Mouse (Mus musculus) midbrain, embryonic 16.5 days (tissue): ENCODE results near the gene Tmem53. TPM values are rescaled to one million over a fixed set of nuclear protein-coding genes. Genes with fewer than 3 reads are reported as not detected.
"Not testable (repeated sequence)": the region's sequence is repeated elsewhere in the genome, so short reads cannot be mapped to it uniquely, and the experiment has no call there.

Experiments used
- ATAC-seq: fragments of 200-750 bp; cut with Nextera tagmentation; 2 replicates; pipeline ENCODE4 v1.8.0; 2017; ENCODE audit warnings: moderate TSS enrichment
- H3K27ac ChIP-seq: fragments of 300-500 bp; sonication (generic); 2 replicates; pipeline ENCODE4 v1.5.1; 2014; ENCODE audit warnings: mild to moderate bottlenecking, low read length, mixed read lengths
- H3K27me3 ChIP-seq: fragments of 300-500 bp; sonication (generic); 2 replicates; pipeline ENCODE4 v1.6.1; 2014; ENCODE audit warnings: low read depth, low read length, mixed read lengths; ENCODE audit not compliant: control insufficient read depth, insufficient read depth
- H3K36me3 ChIP-seq: fragments of 300-500 bp; sonication (generic); 2 replicates; pipeline ENCODE4 v1.6.1; 2014; ENCODE audit warnings: mild to moderate bottlenecking, low read length, moderate library complexity, mixed read lengths; ENCODE audit not compliant: control insufficient read depth, insufficient read depth
- H3K4me1 ChIP-seq: fragments of 300-500 bp; sonication (generic); 2 replicates; pipeline ENCODE4 v1.6.1; 2014; ENCODE audit warnings: mild to moderate bottlenecking, low read length, mixed read lengths; ENCODE audit not compliant: control insufficient read depth, insufficient read depth
- H3K4me2 ChIP-seq: fragments of 300-500 bp; sonication (generic); 2 replicates; pipeline ENCODE4 v1.6.1; 2014; ENCODE audit warnings: mild to moderate bottlenecking, low read length, mixed read lengths
- H3K4me3 ChIP-seq: fragments of 300-500 bp; sonication (generic); 2 replicates; pipeline ENCODE4 v1.5.1; 2014; ENCODE audit warnings: low read depth, mild to moderate bottlenecking, low read length, moderate library complexity, mixed read lengths
- H3K9ac ChIP-seq: fragments of 300-500 bp; sonication (generic); 2 replicates; pipeline ENCODE4 v1.6.1; 2014; ENCODE audit warnings: low read depth, low read length, mixed read lengths
- H3K9me3 ChIP-seq: fragments of 300-500 bp; sonication (generic); replicated peaks from 2 replicates; pipeline ENCODE4 v1.6.1; 2014; ENCODE audit warnings: mild to moderate bottlenecking, low read length, mixed read lengths; ENCODE audit not compliant: control insufficient read depth, poor library complexity, severe bottlenecking
- WGBS: fragments of 180-500 bp; shearing (Covaris S2); extraction: QIAGEN DNeasy Blood & Tissue Kit; methylation state at CpG from one replicate; pipeline ENCODE4 v1.1.7; 2014; 5-methylcytosine and 5-hydroxymethylcytosine counted together
- polyA plus RNA-seq: library from polyadenylated mRNA; unstranded; fragments of >200 nt; fragmentation: Nextera tagmentation; extraction: Ambion mirVana; gene quantifications from 2 replicates; pipeline ENCODE4 v1.2.1, GENCODE M21; 2015

The Tmem53 gene
- polyA plus RNA-seq, 1 experiment from 2014 or later = 10.1 TPM

DNA sequence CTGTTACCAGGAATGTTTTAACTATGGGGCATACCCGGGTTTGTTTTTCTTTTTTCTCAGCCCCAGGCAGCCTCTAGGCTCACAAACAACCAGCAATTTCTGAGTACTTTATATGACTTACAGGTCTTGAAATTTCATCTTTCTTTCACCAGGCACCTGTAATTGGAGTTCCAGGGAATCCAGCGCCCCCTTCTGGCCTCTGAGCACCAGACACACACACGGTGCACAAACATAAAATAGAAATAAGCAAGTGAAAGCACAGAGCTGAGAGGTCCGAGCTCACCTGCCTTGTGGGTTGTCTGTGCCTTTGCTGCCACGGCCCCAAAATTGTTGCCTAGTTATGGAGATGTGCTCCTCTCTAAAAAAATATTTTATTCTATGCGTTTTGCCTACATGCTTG is 8.2 kb downstream of the Tmem53 start:
- not testable (repeated sequence) for H3K36me3 ChIP-seq, H3K27me3 ChIP-seq, H3K4me2 ChIP-seq, H3K4me1 ChIP-seq, H3K9me3 ChIP-seq, H3K4me3 ChIP-seq, H3K27ac ChIP-seq, H3K9ac ChIP-seq, ATAC-seq
- WGBS = 75% methylated on average over 6 of the region's 6 CpGs

DNA sequence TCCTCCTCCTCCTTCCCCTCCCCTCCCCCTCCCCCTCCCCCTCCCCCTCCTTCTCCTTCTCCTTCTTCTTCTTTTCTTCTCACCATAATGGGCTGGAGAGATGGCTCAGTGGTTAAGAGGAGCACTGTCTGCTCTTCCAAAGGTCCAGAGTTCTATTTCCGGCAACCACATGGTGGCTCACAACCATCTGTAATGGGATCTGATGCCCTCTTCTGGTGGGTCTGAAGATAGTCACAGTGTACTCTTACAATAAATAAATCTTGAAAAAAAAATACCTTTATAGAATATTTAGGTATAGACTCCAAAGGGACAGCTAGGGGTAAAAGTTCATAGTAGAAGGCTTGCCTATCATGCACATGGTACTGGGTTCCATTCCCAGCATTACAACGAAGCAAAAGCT is 9.5 kb downstream of the Tmem53 start:
- no peaks in the 10 kb centered on the region for H3K36me3 ChIP-seq
- H3K27me3 ChIP-seq = no peaks in the 10 kb centered on the region
- no peaks in the 10 kb centered on the region for H3K4me1 ChIP-seq
- no peak overlapping the region for H3K9ac ChIP-seq
- no peak overlapping the region for H3K27ac ChIP-seq
- no peaks in the 10 kb centered on the region for H3K9me3 ChIP-seq
- WGBS = 89% methylated on average over 2 of the region's 2 CpGs
- H3K4me2 ChIP-seq = no peak overlapping the region
- no peak overlapping the region for H3K4me3 ChIP-seq
- ATAC-seq = no peak

DNA sequence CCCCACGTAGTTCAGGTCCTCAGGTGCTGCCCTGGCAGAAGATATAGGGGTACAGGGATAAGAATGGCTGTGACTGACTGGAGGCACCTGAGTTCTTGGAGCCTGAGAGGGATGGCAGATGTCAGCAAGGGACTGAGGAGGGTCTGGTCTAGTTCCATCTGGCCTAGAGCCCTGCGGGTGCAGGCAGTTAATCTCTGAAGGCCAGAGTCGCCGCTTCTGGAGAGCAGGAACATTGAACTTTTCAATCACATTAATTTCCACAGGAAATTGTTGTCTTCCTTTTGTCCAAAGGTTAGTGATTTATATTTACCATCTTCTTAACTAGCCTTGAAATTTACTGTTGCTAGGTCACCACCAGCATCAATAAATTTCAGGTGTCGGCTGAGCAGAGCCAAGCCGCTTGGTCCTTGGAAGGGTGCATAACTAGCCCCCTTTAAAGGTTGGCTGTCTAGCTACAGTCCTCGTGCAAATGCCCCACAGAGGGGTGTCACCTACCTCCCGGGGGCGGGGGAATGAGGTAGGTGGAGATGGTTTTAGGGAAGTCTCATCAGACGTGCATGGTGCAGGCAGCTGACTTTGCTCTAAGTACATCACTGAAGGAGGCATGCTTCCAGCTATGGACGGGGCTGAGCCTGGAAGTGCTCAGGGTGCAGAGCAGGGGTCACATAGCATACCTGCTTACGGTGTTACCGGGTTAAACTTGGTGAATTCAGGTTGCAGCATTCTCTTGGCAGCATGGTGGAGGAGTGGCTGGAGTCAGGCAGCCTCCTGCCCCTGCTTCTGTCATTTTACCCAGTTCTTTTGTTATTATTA is 10.6 kb downstream of the Tmem53 start:
- WGBS = 76% methylated on average over 13 of the region's 13 CpGs
- no peaks in the 10 kb centered on the region for H3K27me3 ChIP-seq
- H3K4me2 ChIP-seq = no peak overlapping the region
- no peak overlapping the region for H3K27ac ChIP-seq
- no peak overlapping the region; the same call in 1 of the 2 replicates for H3K9ac ChIP-seq
- H3K4me1 ChIP-seq = no peaks in the 10 kb centered on the region
- H3K36me3 ChIP-seq = no peaks in the 10 kb centered on the region
- no peak for ATAC-seq
- no peak overlapping the region for H3K4me3 ChIP-seq
- no peaks in the 10 kb centered on the region for H3K9me3 ChIP-seq

DNA sequence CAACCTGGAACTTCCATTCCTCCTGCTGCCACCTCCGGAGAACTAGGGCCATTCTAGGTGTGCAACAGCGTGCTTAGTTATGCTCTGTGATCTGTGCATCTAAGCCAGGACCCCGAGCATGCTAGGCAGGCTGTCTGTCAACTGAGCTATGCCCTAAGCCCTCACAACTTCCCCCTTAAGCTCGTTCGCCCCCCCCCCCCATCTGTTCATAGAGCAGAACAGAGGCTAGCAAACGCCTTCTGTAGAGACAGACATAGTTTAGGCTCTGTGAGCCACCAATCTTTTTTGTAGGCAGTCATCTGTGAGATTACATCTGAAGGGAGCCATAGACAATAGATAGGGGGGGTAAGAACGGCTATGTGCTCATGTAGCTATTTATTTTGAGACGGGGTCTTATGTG is 11.2 kb downstream of the Tmem53 start:
- Histone ChIP-seq H3K27me3 (peaks cover 3% of the 10 kb centered on the region), H3K27ac (no peak overlapping the region), H3K4me3 (no peak overlapping the region), H3K9me3 (no peaks in the 10 kb centered on the region), H3K9ac (no peak overlapping the region), H3K36me3 (no peaks in the 10 kb centered on the region), H3K4me2 (no peak overlapping the region), H3K4me1 (no peaks in the 10 kb centered on the region)
- ATAC-seq = no peak
- 49% methylated on average over 8 of the region's 8 CpGs for WGBS

DNA sequence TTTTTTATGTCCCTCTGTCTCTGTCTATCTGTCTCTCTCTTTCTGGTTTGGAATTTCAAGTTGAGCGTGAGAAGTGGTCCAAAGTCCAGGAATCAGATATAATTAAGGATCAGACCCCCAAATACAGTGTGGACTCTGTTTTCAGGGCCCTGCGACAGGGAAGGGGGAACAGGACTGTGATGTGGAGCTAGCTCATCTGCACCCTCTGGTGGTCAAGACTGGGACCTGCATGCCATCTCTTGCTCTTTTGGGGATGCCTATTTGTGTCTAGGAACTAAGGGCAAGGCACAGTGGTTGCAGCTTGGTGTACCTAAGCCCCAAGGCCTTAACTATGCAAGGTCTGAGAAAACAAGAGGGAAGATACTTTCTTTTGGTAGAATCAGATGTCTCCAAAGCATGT is 15.5 kb downstream of the Tmem53 start:
- peaks cover 2% of the 10 kb centered on the region; the same call in 1 of the 2 replicates for H3K4me1 ChIP-seq
- H3K27me3 ChIP-seq = peaks cover 21% of the 10 kb centered on the region
- no peak for ATAC-seq
- H3K4me2 ChIP-seq = no peak overlapping the region
- no peak overlapping the region for H3K27ac ChIP-seq
- peaks cover 4% of the 10 kb centered on the region for H3K36me3 ChIP-seq
- no peak overlapping the region for H3K9ac ChIP-seq
- WGBS = 11% methylated on average over 2 of the region's 2 CpGs
- no peak overlapping the region for H3K4me3 ChIP-seq
- no peaks in the 10 kb centered on the region for H3K9me3 ChIP-seq

DNA sequence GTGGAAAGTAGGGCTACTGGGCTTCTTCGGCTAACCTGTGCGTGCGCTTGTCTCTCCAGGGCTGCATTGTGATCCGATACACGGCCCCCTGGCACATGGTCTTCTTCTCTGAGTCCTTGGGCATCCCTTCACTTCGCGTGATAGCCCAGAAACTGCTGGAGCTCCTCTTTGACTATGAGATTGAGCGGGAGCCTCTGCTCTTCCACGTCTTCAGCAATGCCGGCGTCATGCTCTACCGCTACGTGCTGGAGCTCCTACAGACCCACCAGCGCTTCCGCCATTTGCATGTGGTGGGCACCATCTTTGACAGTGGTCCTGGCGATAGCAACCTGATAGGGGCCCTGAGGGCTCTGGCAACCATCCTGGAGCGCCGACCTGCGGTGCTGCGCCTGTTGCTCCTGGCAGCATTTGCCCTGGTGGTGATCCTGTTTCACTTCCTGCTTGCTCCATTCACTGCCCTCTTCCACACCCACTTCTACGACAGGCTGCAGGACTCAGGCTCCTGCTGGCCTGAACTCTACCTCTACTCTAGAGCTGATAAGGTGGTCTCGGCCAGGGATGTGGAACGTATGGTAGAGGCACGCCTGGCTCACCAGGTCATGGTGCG is 16.2 kb downstream of the Tmem53 start:
- Histone ChIP-seq H3K27me3 (peaks cover 21% of the 10 kb centered on the region), H3K9me3 (no peaks in the 10 kb centered on the region), H3K27ac (no peak overlapping the region), H3K4me3 (no peak overlapping the region), H3K36me3 (peaks cover 4% of the 10 kb centered on the region), H3K4me2 (no peak overlapping the region), H3K9ac (no peak overlapping the region), H3K4me1 (peaks cover 4% of the 10 kb centered on the region; the same call in 1 of the 2 replicates)
- 88% methylated on average over 25 of the region's 25 CpGs for WGBS
- no peak for ATAC-seq

DNA sequence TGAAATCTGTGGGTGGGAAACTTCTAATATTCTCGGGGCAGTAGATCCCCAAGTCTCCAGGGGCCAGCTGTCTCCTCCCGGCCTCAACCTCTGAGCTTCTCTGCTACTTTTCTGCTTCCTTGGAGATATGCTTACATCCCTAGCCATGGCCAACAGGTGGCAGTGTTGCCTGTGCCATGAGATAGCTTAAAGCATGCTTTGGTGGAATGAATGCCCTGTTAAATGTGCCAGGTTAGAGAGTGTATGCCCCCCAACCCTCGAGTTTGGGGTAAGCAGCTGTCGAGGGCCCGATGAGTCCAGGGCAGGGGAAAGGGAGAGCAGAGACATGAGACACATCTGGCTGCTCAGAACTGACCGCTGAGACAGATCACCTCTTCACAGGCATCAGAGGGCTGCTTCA is 18.5 kb downstream of the Tmem53 start:
- peak; percentile 43 for ATAC-seq
- Histone ChIP-seq H3K27me3 (peaks cover 21% of the 10 kb centered on the region), H3K36me3 (peaks cover 15% of the 10 kb centered on the region), H3K9ac (no peak overlapping the region), H3K4me3 (no peak overlapping the region), H3K4me1 (peaks cover 4% of the 10 kb centered on the region; the same call in 1 of the 2 replicates), H3K27ac (no peak overlapping the region), H3K9me3 (peaks cover 4% of the 10 kb centered on the region; the same call in 1 of the 2 replicates), H3K4me2 (no peak overlapping the region)
- 13% methylated on average over 6 of the region's 6 CpGs for WGBS

DNA sequence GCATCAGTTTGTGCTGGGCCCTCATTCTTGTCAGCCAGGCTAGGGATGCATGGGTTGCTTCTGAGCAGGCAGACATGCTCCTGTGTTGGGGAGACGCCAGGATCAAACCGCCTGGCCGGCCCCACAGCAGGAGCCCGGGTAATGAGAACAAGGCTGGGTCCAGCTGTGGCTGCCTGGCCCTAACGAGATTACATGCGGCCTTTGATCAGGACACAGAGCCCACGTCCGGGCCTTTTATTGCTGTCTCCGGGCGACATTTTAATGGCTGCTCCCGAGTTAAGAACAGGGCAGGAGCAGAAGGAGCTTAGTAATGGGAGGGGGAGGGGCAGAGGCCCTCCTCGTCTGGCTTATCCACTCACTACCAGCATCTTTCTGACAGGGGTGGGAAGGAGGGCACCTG is 20.7 kb downstream of the Tmem53 start:
- Histone ChIP-seq H3K9ac (no peak overlapping the region), H3K4me3 (no peak overlapping the region), H3K9me3 (peaks cover 4% of the 10 kb centered on the region; the same call in 1 of the 2 replicates), H3K4me1 (peaks cover 4% of the 10 kb centered on the region; the same call in 1 of the 2 replicates), H3K27me3 (peaks cover 21% of the 10 kb centered on the region), H3K36me3 (peaks cover 27% of the 10 kb centered on the region), H3K4me2 (no peak overlapping the region), H3K27ac (peak overlapping the region; percentile 55; the same call in 1 of the 2 replicates)
- peak; percentile 60 for ATAC-seq
- WGBS = 4% methylated on average over 12 of the region's 12 CpGs

DNA sequence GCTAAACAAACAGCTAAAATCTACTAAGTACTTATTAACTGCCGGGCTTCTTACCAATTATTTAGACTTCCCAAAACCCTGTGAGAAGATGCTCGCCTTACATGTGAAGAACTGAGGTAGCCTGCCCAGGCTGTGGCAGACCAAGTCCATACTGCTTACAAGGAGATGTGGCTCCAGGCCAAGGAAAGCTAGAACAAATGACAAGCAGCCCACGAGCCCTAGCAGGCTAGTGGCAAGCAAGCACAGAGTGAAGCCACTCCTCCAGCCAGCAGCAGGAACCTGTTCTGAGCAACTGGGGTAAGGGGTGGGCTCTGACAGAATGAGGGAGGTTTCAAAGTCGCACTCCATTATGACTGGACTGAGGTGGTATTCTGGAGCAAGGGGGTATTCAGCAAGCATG is 23.0 kb downstream of the Tmem53 start:
- peaks cover 7% of the 10 kb centered on the region; the same call in 1 of the 2 replicates for H3K4me1 ChIP-seq
- H3K36me3 ChIP-seq = peaks cover 27% of the 10 kb centered on the region
- no peak overlapping the region for H3K4me2 ChIP-seq
- H3K9ac ChIP-seq = no peak overlapping the region
- peaks cover 3% of the 10 kb centered on the region; the same call in 1 of the 2 replicates for H3K27me3 ChIP-seq
- ATAC-seq = no peak
- no peak overlapping the region for H3K4me3 ChIP-seq
- H3K9me3 ChIP-seq = peaks cover 4% of the 10 kb centered on the region; the same call in 1 of the 2 replicates
- 93% methylated on average over 4 of the region's 4 CpGs for WGBS
- H3K27ac ChIP-seq = no peak overlapping the region
